Mouse (Mus musculus): Measurements from ENCODE around the gene Psmc3ip. TPM values are rescaled to one million over a fixed set of nuclear protein-coding genes. Genes with fewer than 3 reads are reported as not detected.
A peak's percentile ranks its signal among the peaks of the same experiment; 100 is the strongest.

The Psmc3ip gene
- total RNA-seq, 2 experiments from 2014 or later, result 5.8 to 6.6 TPM

GRCm38 (mm10) chr11:101119131-101119760, 24.0 kb upstream of the Psmc3ip start:
- DNase-seq, result no peak

- peak in 1 of 2 experiments; percentile 29 for DNase-seq
Measured at GRCm38 (mm10) chr11:101118105-101118504, 22.9 kb upstream of the Psmc3ip start.

DNA sequence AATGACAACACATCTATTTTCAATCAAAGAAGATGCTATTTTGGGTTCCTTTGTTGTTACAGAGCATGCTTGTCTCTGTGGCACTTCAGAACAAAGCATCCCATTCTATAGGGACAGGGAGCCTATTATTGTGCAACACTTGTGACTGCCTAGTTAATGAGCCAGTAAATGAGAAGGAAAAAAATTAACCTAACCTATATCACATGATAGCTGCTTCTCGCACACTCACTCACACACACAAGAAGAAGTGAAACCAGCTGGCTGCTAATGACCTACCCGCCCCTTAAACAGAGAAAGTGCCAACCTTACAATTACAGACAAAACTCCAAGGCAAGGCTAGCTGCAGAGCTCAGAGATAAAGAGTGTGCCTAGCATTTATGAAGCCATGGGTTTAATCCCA, 20.3 kb upstream of the Psmc3ip start:
- DNase-seq, result no peak

GRCm38 (mm10) chr11:101112186-101112585, 16.9 kb upstream of the Psmc3ip start:
- DNase-seq, result no peak

DNA sequence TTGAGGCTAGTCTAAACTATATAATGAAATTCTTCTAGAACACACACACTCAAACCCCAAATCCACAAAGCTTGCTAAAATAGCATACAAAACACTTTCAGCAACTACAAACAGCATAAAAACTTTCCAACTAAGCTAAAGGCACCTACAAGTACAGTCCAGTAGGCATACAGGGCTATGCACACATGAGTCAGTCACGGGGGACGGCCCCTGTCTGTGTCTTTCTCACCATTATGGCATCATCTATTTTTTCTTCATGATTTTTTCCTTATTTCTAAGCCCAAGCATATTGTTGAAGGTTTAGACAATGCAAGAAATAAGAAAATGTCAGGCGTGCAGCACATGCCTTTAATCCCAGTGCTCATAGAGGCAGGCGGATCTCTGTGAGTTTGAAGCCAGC, 15.9 kb upstream of the Psmc3ip start:
- no peak for DNase-seq

- DNase-seq, result no peak
Measured at GRCm38 (mm10) chr11:101110708-101111107, 15.5 kb upstream of the Psmc3ip start.

DNA sequence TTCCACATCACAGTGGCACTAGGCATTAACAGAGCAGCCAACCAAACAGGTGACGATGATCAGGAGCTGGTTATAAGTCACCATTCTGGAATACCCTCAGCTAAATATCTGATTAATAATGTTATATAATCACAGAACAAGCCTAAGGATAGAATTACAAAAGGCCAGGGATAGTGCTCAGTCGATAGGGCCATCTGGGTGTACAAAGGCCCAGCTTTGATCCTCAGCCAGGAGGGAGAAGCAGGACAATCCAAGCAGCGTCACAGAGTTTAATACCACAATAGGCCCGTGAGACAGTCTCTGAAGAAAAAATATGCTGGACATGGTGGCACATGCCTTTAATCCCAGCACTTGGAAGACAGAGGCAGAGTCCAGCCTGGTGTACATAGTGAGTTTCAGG, 14.1 kb upstream of the Psmc3ip start:
- no peak for DNase-seq

GRCm38 (mm10) chr11:101103011-101103410, 7.8 kb upstream of the Psmc3ip start:
- DNase-seq, result no peak

GRCm38 (mm10) chr11:101098231-101098630, 3.0 kb upstream of the Psmc3ip start:
- no peak for DNase-seq

DNA sequence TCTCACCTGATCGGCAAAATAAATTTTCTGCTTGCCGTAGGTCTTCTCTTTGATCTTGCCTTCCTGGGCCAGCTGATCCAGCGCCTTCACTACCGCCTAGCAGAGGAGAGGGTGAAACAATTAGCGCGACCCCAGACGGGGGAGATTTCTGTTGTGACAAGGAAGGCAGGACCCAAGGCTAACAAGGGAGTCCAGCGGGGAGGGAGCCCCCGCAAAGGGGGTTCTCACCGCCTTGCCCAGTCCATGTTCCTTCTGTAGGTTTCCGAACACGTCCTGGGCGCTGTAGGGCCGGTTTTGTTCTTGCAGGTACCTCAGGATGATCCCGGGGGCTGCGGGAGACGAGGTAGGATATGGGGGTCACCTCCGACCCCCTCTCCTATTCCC, 314 bp downstream of the Psmc3ip start:
- DNase-seq, result no peak

DNA sequence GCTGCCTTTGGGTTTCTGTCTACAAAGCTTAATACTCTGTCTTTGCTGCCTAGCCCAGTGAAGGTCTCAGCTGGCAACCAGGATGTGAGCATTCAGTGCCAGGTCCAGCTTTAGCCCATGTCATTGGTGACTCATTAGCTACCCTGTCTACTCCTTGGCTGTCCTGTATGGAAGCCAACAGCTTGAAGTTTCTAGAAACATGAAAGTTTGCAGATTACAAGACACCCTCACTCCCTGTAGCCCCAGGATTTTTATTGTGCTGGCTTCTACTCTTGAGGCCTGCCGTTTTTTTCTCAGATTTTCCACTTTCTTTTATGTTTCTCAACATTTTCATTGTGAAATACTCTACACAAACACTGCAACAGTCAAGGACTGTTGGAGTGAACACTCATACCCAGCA, 5.3 kb downstream of the Psmc3ip start:
- peak in 1 of 2 experiments; percentile 57 for DNase-seq

DNA sequence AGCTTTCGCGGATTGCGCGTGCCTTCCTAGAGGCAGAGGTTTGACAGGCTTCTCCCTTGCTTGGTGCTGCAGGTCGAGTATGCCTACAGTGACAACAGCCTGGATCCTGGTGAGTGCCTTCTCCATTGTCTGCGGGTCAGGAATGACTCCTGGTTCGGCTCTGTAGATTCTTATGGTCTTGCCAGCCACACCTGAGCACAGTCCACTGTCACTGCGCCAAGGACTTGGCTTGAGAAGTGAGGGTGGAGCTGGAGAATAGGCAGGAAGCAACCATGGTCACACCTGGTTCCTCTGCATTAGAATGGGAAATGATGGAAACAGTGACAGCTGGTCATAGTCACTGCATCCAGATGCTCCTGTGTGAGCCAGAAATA, 7.6 kb downstream of the Psmc3ip start:
- DNase-seq, result no peak

DNA sequence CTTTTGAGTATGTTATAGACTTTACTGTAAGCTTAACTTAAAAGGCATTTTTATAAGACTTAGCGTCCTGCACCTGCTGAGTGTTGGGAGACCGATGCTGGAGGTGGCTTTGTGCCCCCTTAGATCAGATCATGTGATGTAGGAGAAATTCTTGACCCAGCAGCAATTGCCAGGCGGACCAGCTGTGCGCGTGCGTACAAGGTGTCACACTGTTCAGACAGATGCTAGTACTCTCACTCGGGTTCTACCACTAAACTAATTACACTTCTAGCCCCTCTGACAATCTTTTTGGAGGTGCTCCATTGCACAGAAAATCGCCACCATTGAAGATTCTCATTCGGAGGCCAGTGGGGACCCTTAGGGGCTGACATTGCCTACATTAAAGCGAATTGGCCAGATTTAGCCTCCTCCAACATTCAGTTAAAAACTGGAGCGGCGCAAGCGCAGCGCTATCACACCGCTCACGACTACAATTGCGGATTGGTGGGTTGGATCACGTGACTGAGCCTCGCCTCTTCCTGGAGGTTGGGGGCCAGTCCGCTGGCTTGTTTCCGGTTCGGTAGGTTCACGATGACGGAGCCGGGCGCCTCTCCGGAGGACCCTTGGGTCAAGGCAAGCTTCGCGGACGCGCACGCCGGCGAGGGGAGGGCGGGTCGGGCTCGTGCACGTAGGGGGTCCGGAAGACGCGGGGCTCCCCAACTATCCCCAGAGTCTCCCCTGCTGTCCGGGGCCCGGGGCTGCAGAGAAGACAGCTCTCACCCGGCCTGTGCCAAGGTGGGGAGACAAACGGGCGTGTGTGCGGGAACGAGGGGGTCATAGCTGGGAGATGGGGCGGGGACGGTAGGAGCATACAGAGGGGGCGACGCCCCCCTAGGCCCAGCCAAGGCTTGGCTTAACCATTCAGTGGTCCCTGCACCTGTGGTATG, 8.2 kb downstream of the Psmc3ip start, which contains the start of gene Mlx:
TSS of gene Mlx (plus strand) at position 522 of the 926 bp plus-strand sequence.
- DNase-seq, result peak; percentile 94

GRCm38 (mm10) chr11:101086323-101086674, 8.9 kb downstream of the Psmc3ip start:
- no peak for DNase-seq

DNA sequence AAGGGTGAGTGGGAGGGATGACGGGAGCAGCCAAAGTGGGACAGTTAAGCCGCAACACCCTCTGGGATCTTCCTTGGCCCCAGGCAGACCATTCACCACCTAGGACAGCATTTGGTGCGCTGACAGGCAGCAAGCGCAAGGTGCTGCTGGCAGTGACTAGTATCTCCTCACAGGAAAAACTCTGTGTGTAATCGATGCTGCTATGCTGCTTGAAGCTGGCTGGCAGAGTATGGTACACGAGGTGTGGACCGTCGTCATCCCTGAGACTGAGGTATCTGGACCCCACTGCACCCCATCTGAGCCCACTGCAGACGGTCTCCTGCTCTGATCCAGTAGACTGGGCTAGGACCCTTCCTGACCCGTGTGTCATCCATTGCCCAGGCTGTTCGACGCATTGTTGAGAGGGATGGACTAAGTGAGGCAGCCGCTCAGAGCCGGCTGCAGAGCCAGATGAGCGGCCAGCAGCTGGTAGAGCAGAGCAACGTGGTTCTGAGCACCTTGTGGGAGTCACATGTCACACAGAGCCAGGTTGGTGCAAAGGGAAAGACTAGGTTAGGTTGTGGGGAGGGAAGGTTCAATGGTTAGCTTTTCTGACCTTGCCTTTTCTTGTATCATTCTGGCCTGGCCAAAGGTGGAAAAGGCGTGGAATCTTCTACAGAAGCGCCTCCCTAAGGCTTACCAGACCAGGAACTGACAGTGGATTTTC, 9.5 kb downstream of the Psmc3ip start:
- DNase-seq, result no peak

DNA sequence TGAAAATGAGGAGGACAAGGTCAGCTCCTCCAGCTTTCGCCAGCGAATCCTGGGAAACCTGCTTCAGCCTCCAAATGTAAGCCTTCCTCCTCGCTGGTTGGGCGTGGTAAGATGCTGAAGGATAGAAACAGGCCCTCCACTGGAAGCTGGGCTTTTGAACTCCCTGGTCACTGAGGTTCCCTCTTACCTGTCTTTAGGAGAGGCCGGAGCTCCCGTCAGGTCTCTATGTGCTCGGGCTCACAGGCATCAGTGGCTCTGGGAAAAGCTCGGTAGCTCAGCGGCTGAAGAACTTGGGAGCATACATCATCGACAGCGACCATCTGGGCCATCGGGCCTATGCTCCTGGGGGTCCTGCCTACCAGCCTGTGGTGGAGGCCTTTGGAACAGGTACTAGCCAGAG, 10.4 kb downstream of the Psmc3ip start:
- DNase-seq, result no peak

GRCm38 (mm10) chr11:101084246-101084645, 11.0 kb downstream of the Psmc3ip start:
- no peak for DNase-seq

DNA sequence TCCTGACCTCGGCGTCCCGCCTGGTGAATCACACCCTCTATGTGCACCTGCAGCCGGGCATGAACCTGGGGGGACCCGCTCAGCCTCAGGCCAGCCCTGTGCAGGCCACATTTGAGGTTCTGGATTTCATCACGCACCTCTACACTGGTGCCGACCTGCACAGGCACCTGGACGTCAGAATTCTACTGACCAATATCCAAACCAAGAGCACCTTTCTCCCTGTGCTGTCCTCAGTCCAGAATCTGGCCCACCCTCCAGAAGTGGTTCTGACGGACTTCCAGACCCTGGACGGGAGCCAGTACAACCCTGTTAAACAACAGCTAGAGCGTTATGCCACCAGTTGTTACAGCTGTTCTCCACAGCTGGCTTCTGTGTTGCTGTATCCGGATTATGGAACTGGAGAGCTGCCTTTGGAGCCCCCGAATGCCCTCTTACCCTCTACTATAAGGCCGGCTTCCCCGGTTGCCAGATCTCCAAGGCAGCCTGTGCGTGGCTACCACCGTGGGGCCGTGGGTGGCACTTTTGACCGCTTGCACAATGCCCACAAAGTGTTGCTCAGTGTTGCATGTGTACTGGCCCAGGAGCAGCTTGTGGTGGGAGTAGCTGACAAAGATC, 12.0 kb downstream of the Psmc3ip start:
- DNase-seq, result peak in 1 of 2 experiments; percentile 50

DNA sequence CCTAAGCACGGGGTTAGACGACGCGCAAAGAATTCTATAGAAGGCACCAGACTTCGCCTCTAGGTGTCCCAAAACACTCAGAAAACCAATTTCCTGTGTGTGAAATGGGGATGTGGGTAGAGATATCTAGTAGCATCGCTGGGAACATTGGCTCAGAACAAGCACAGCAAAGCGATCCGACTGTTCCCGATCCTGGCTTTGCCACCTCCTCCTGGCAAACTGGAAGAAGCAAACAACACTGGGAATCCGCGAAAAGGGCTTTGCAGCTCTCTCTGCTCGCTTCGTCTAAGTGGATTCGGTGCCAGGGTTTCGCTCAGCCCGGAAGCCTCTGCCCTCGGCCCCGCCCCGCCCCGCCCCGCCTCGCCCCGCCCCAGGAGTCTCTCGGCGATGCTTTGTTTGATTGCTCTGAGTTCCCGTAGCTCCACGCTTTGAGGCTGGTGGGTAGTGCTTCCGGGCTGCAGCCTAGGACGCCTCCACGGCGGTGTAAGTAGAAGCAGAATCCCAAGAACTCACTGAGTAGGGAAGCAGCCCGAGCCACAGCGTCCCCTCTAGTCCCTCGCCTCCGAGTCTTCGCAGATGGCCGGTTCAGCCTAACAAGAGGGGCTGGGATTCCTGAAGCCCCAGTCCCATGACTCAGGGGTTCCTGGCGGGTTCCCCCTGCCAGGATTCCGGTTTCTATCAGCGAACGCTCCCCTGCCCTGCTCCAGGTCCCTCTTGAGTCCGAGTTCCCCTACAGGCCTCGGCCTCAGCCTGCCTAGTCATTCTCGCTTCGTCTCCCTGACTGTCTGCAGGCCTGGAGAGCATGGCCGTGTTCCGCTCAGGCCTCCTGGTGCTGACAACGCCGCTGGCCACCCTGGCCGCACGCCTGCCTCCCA, 12.8 kb downstream of the Psmc3ip start, which contains the start of gene Coasy:
TSS of gene Coasy (plus strand) at position 358 of the 875 bp plus-strand sequence.
- DNase-seq, result peak; percentile 87 to 89

DNA sequence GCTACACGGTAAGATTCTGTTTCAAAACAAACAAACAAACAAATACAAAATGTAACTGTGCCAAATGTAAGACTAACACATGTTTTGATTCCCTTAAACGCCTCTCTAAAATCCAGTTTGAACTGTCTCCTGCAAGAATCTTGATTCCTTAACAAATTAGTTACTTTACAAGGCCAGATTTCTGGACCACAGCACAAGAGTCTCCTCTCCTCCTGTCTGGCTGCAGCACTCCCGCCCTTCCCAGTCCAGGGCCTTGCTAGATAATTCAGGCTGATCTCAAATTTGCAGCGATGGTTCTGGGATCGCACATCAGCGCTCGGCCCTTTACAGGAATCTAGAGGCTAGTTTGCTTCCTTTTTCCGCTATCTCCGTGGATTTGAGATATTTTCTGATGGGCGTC, 13.6 kb downstream of the Psmc3ip start:
- no peak for DNase-seq

- DNase-seq, result no peak
Measured at GRCm38 (mm10) chr11:101080421-101080820, 14.8 kb downstream of the Psmc3ip start.

Data from adrenal gland, postnatal 36 days (tissue).